Mouse (Mus musculus): ENCODE results near the gene Utp14a.
"Not testable (repeated sequence)": the region's sequence is repeated elsewhere in the genome, so short reads cannot be mapped to it uniquely, and the experiment has no call there.

Utp14a gene

DNA sequence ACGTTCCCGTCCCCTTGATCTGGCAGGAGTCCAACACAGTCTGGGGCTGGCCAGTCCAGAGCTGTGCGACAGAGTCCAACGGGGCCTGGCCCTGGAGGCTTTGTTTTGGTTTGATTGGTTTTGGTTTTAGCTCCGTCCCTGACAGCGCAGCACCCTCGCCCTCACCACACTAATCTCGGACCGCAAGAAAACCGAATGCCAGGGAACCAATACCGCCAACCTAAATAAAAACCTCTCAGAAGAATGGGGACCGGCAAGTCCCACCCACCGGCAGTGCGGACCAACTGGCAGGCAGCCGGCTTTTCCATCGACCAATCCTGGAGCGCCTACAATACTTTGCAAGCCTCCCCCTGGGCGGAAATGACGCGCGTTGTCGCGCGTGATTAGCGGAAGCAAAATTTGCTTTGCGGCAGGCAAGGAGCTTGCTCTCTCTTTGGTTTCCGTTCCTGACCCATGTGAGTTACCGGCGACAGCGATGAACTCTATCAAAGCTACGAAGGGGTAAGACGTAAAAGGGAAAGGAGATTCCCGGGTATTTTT, at the start of gene Utp14a:
Gene Utp14a, plus strand, starts transcription at position 395 of the 540 bp plus-strand sequence.
- DNase-seq (ENCODE audit: low spot score): peak; percentile 86

- DNase-seq (ENCODE audit: low spot score): no peak
Observed at GRCm38 (mm10) chrX:48207761-48208487, 48.7 kb upstream of the Utp14a start.

GRCm38 (mm10) chrX:48208519-48209185, 48.0 kb upstream of the Utp14a start, which contains the start of gene Zdhhc9:
Gene Zdhhc9 (minus strand): TSS chrX:48208878.
- peak; percentile 82 for DNase-seq (ENCODE audit: low spot score)

- DNase-seq (ENCODE audit: low spot score): not testable (repeated sequence)
Observed at GRCm38 (mm10) chrX:48209746-48210145, 46.9 kb upstream of the Utp14a start.

DNA sequence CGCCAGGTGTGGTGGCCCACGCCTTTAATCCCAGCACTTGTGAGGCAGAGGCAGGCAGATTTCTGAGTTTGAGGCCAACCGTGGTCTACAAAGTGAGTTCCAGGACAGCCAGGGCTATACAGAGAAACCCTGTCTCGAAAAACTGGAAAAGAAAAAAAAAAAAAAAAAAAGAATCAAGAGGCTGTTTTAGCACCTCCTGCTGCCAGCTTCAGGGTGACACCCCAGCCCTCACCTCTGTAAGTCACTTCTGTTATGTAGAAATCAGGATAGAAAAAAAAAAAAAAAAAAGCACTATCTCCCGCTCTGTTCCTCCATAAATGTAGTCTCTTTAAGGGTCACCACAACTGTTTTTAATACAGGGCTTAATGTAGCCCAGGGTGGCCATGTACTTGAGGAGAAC, 37.2 kb upstream of the Utp14a start:
- no peak for DNase-seq (ENCODE audit: low spot score)

DNA sequence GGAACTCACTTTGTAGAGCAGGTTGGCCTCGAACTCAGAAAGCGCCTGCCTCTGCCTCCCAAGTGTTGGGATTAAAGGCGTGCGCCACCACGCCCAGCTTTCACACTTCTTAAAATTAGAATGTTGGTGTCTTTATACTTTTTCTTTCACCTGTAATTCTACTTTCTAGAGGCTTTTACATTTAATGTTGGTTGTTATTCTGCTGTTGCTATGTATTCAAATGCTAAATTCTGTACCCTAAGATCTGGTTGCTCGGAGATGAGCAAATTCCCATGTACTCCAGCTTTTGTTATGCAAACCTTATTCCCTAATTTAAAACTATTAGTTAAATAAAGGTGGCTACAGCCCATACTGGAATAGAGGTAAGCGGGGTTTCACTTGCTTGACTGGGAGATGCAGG, 34.0 kb upstream of the Utp14a start:
- no peak for DNase-seq (ENCODE audit: low spot score)

- no peak for DNase-seq (ENCODE audit: low spot score)
Observed at GRCm38 (mm10) chrX:48226225-48226624, 30.4 kb upstream of the Utp14a start.

- DNase-seq (ENCODE audit: low spot score): peak; percentile 27
Observed at GRCm38 (mm10) chrX:48234417-48234816, 22.2 kb upstream of the Utp14a start.

- DNase-seq (ENCODE audit: low spot score): no peak
Observed at GRCm38 (mm10) chrX:48255830-48256428, 733 bp upstream of the Utp14a start.

GRCm38 (mm10) chrX:48257011-48257410, 349 bp downstream of the Utp14a start:
- no peak for DNase-seq (ENCODE audit: low spot score)

DNA sequence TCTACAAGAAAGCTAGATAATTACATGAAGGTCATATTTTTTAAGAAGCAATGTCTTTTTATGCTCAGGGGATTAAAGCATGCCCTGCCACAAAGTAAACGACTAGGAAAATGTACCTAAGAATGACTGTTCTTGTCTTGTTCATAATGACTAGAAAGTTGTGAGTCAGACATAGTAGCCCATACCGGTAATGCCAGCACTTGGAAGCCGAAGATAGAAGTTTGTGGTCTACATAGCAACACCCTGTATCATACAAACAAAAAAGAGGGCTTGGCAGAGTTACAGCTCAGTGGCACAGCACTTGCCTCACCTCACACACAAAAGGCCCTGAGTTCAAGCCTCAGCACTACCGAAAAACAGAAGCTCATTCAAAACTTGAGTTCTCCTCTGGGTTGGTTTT, 15.0 kb downstream of the Utp14a start:
- no peak for DNase-seq (ENCODE audit: low spot score)

- DNase-seq (ENCODE audit: low spot score): no peak
Observed at GRCm38 (mm10) chrX:48274634-48275033, 18.0 kb downstream of the Utp14a start.

DNA sequence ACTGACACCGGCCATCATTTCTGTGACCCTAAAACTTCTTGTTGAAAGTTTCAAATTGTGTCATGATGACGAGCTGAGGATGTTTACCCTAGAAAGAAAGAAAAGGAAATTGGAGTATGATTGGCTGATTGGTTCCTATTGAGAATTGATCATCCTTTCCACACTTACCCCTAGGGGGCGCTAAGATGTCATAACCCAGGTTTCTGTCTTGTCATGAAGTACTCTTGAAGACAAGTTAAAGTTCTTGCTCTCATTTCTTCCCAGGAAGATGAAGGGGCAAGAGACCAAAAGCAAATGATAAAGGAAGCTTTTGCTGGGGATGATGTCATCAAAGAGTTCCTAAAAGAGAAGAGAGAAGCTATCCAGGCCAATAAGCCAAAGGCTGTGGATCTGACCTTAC, 21.4 kb downstream of the Utp14a start:
- peak; percentile 61 for DNase-seq (ENCODE audit: low spot score)

DNA sequence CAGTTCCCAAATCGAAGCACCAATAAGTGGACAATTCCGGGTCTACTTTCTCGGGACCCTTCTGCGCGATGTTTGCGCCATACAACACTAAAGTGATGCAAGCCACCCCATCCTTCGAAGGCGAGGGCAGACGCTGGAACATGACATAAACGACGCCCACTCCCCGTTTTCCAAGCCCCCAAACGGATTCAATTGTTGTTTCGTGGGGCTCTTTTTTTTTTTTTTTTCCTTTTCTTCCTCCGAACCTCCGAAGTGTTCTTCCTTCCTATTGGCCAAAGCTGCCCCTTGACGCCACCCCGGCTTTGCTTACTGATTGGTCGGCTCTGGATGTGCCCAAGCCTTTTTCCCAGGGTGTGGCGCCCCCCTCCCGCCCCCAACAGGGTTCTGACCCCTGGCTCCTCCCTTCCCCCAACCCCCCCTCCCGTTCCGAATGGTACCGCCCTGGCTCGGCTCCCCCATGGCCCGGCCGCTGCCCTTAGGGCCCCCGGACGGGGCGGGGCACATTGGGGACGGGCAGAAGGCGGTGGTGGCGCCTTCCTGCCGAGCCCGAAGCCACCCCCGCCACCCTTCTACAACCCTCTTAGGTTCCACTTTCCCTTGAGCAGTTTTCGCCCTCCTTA, 27.8 kb downstream of the Utp14a start:
- peak; percentile 86 for DNase-seq (ENCODE audit: low spot score)

DNA sequence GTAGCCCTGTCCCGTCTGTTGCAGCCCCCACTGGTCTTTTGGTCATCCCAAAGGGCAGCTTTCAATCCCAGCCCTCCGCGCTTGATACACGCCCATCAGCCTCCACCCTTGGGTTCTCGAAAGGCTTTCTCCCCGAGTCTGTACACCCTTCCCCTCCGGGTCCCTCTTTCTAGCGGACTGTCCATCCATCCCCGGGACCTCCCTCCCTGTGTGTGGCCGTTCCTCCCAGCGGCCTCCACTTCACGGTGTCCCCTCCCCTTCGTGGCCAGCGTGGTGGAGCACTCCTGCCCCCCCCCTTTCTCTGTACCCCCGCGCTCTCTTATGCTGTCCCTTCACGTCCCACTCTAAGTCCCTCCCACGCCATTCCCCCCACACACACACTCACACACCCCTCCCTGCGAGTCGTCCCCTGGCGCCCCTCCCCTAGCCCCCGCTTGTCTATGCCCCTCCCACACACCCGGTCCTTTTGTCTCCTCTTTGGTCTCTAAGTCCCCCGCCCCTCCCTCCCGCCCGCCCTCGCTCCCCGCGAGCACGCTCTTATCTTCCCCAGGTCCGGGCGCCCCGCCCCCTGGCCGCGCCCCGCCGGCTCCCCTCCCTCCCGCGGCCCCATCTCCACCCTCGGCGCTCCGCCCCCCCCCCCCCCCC, 28.5 kb downstream of the Utp14a start:
- peak; percentile 77 for DNase-seq (ENCODE audit: low spot score)

GRCm38 (mm10) chrX:48285651-48286021, 29.0 kb downstream of the Utp14a start:
- no peak for DNase-seq (ENCODE audit: low spot score)

DNA sequence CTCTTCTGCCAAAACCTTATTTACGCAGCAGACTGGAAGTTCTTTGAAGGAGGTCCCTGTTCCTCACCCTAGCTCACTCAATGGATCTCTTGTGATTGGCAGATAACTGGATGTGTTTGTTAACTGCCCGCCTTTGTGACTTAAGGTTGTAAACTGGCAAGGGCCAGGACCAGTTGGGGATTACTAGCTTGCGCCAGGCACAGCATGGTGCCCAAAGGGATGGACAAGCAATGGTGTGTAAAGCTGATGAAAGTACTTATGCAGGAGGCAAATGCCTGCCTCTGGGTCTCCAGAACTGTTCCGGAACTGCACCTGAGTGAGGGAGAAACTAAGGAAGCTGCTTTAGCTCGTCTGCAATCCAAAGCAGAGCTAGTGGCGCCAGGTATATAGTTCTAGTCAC, 29.8 kb downstream of the Utp14a start:
- DNase-seq (ENCODE audit: low spot score): no peak

- peak; percentile 57 for DNase-seq (ENCODE audit: low spot score)
Observed at GRCm38 (mm10) chrX:48288008-48288407, 31.3 kb downstream of the Utp14a start.

DNA sequence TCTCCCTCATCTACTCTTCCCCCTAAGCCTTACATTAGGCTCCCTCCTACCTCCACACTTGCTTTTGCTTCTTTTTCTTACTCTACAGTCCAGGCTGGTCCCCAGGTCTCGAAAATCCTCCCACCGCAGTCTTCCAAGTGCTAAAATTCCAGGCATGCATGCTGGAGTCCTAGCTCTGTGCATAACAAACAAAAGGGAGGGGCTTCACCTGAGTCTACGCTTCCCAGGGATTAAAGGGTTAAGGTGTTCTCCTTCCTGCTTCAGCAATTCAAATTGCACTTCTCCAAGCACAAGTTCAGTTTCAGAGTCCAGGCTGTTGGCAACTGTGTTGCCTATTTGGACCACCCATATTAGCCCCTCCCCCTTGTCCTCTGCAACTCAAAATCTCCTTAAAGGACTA, 34.8 kb downstream of the Utp14a start:
- DNase-seq (ENCODE audit: low spot score): no peak

DNA sequence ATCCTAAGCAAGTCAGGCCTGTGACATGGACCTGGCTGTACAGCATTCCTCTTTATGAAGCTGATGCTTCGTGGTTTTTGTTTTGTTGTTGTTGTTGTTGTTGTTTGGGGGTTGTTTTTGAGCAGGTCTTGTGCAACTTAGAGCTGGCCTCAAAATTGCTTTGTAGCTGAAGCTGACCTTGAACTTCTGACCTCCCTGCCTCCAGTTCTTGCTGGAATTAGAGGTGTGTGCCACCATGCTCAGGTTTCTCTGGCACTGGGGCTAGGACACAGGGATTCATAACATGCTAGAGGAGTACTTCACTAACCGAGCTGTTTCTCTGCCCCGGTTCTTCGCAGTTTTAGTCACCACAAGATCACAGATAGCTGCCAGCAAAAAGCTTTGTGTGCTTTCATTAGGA, 48.7 kb downstream of the Utp14a start:
- no peak for DNase-seq (ENCODE audit: low spot score)

GRCm38 (mm10) chrX:48310706-48311517, 54.2 kb downstream of the Utp14a start:
- DNase-seq (ENCODE audit: low spot score): no peak
